Mouse (Mus musculus): Measurements from ENCODE around the gene Amn. TPM values are rescaled to one million over a fixed set of nuclear protein-coding genes. Genes with fewer than 3 reads are reported as not detected.

Gene Amn
- polyA plus RNA-seq, 1 experiment from 2014 or later: 16.3 TPM

GRCm38 (mm10) chr12:111250116-111250515 is 20.8 kb upstream of the Amn start:
- Histone ChIP-seq H3K4me2 (ENCODE audit: low read depth, low read length) (no peak overlapping the region), H3K27ac (ENCODE audit: low read length) (no peak overlapping the region), H3K9ac (ENCODE audit: low read length) (no peak overlapping the region), H3K4me3 (replicated peaks; ENCODE audit: low read length) (no peak overlapping the region), H3K4me1 (ENCODE audit: control insufficient read depth, insufficient read depth, low read length) (no peaks in the 10 kb centered on the region), H3K27me3 (ENCODE audit: control insufficient read depth, insufficient read depth, low read length) (no peaks in the 10 kb centered on the region), H3K9me3 (replicated peaks; ENCODE audit: control insufficient read depth, low read length) (no peaks in the 10 kb centered on the region), H3K36me3 (ENCODE audit: control insufficient read depth, insufficient read depth, low read length) (no peaks in the 10 kb centered on the region)
- WGBS: 85% methylated on average over 8 of the region's 8 CpGs
- no peak for ATAC-seq (ENCODE audit: insufficient read depth, low FRiP score)

- Histone ChIP-seq H3K36me3 (ENCODE audit: control insufficient read depth, insufficient read depth, low read length) (no peaks in the 10 kb centered on the region), H3K4me1 (ENCODE audit: control insufficient read depth, insufficient read depth, low read length) (no peaks in the 10 kb centered on the region), H3K4me3 (replicated peaks; ENCODE audit: low read length) (no peak overlapping the region), H3K4me2 (ENCODE audit: low read depth, low read length) (no peak overlapping the region), H3K9me3 (replicated peaks; ENCODE audit: control insufficient read depth, low read length) (no peaks in the 10 kb centered on the region), H3K9ac (ENCODE audit: low read length) (no peak overlapping the region), H3K27me3 (ENCODE audit: control insufficient read depth, insufficient read depth, low read length) (no peaks in the 10 kb centered on the region), H3K27ac (ENCODE audit: low read length) (no peak overlapping the region)
- 60% methylated on average over 9 of the region's 9 CpGs for WGBS
- no peak for ATAC-seq (ENCODE audit: insufficient read depth, low FRiP score)
Observed at GRCm38 (mm10) chr12:111251227-111251626, 19.7 kb upstream of the Amn start.

- Histone ChIP-seq H3K9me3 (replicated peaks; ENCODE audit: control insufficient read depth, low read length) (no peaks in the 10 kb centered on the region), H3K27ac (ENCODE audit: low read length) (no peak overlapping the region), H3K9ac (ENCODE audit: low read length) (no peak overlapping the region), H3K27me3 (ENCODE audit: control insufficient read depth, insufficient read depth, low read length) (no peaks in the 10 kb centered on the region), H3K36me3 (ENCODE audit: control insufficient read depth, insufficient read depth, low read length) (no peaks in the 10 kb centered on the region), H3K4me1 (ENCODE audit: control insufficient read depth, insufficient read depth, low read length) (no peaks in the 10 kb centered on the region), H3K4me3 (replicated peaks; ENCODE audit: low read length) (no peak overlapping the region), H3K4me2 (ENCODE audit: low read depth, low read length) (no peak overlapping the region)
- WGBS: 95% methylated on average over 16 of the region's 16 CpGs
- no peak for ATAC-seq (ENCODE audit: insufficient read depth, low FRiP score)
Observed at GRCm38 (mm10) chr12:111263650-111264049, 7.2 kb upstream of the Amn start.

- peaks cover 5% of the 10 kb centered on the region for H3K27me3 ChIP-seq (ENCODE audit: control insufficient read depth, insufficient read depth, low read length)
- no peaks in the 10 kb centered on the region for H3K4me1 ChIP-seq (ENCODE audit: control insufficient read depth, insufficient read depth, low read length)
- no peaks in the 10 kb centered on the region for H3K36me3 ChIP-seq (ENCODE audit: control insufficient read depth, insufficient read depth, low read length)
- H3K4me2 ChIP-seq (ENCODE audit: low read depth, low read length): no peak overlapping the region
- WGBS: 71% methylated on average over 5 of the region's 5 CpGs
- no peaks in the 10 kb centered on the region for H3K9me3 ChIP-seq (replicated peaks; ENCODE audit: control insufficient read depth, low read length)
- no peak overlapping the region for H3K9ac ChIP-seq (ENCODE audit: low read length)
- ATAC-seq (ENCODE audit: insufficient read depth, low FRiP score): no peak
- no peak overlapping the region for H3K27ac ChIP-seq (ENCODE audit: low read length)
- H3K4me3 ChIP-seq (replicated peaks; ENCODE audit: low read length): no peak overlapping the region
Observed at GRCm38 (mm10) chr12:111265212-111265611, 5.7 kb upstream of the Amn start.

- H3K9me3 ChIP-seq (replicated peaks; ENCODE audit: control insufficient read depth, low read length): no peaks in the 10 kb centered on the region
- ATAC-seq (ENCODE audit: insufficient read depth, low FRiP score): no peak
- 78% methylated on average over 12 of the region's 12 CpGs for WGBS
Observed at GRCm38 (mm10) chr12:111266592-111266991, 4.3 kb upstream of the Amn start.

GRCm38 (mm10) chr12:111267673-111268325 is 3.1 kb upstream of the Amn start:
- Histone ChIP-seq H3K4me3 (replicated peaks; ENCODE audit: low read length) (no peak overlapping the region), H3K27me3 (ENCODE audit: control insufficient read depth, insufficient read depth, low read length) (peaks cover 30% of the 10 kb centered on the region), H3K27ac (ENCODE audit: low read length) (no peak overlapping the region), H3K9me3 (replicated peaks; ENCODE audit: control insufficient read depth, low read length) (no peaks in the 10 kb centered on the region), H3K36me3 (ENCODE audit: control insufficient read depth, insufficient read depth, low read length) (no peaks in the 10 kb centered on the region), H3K4me2 (ENCODE audit: low read depth, low read length) (no peak overlapping the region), H3K4me1 (ENCODE audit: control insufficient read depth, insufficient read depth, low read length) (no peaks in the 10 kb centered on the region), H3K9ac (ENCODE audit: low read length) (no peak overlapping the region)
- WGBS: 56% methylated on average over 4 of the region's 4 CpGs
- no peak for ATAC-seq (ENCODE audit: insufficient read depth, low FRiP score)

More at GRCm38 (mm10) chr12:111266592-111266991, 4.3 kb upstream of the Amn start:
- Histone ChIP-seq H3K36me3 (ENCODE audit: control insufficient read depth, insufficient read depth, low read length) (no peaks in the 10 kb centered on the region), H3K27me3 (ENCODE audit: control insufficient read depth, insufficient read depth, low read length) (peaks cover 18% of the 10 kb centered on the region), H3K4me2 (ENCODE audit: low read depth, low read length) (no peak overlapping the region), H3K4me3 (replicated peaks; ENCODE audit: low read length) (no peak overlapping the region), H3K9ac (ENCODE audit: low read length) (no peak overlapping the region), H3K27ac (ENCODE audit: low read length) (no peak overlapping the region), H3K4me1 (ENCODE audit: control insufficient read depth, insufficient read depth, low read length) (no peaks in the 10 kb centered on the region)

GRCm38 (mm10) chr12:111271406-111271805 is 511 bp downstream of the Amn start:
- H3K9ac ChIP-seq (ENCODE audit: low read length): no peak overlapping the region
- peak overlapping the region; percentile 24 for H3K4me3 ChIP-seq (replicated peaks; ENCODE audit: low read length)
- 8% methylated on average over 28 of the region's 28 CpGs for WGBS
- H3K36me3 ChIP-seq (ENCODE audit: control insufficient read depth, insufficient read depth, low read length): no peaks in the 10 kb centered on the region
- no peaks in the 10 kb centered on the region for H3K9me3 ChIP-seq (replicated peaks; ENCODE audit: control insufficient read depth, low read length)
- peaks cover 66% of the 10 kb centered on the region for H3K27me3 ChIP-seq (ENCODE audit: control insufficient read depth, insufficient read depth, low read length)
- H3K4me1 ChIP-seq (ENCODE audit: control insufficient read depth, insufficient read depth, low read length): peaks cover 20% of the 10 kb centered on the region
- no peak for ATAC-seq (ENCODE audit: insufficient read depth, low FRiP score)
- H3K27ac ChIP-seq (ENCODE audit: low read length): no peak overlapping the region
- peak overlapping the region; percentile 32 for H3K4me2 ChIP-seq (ENCODE audit: low read depth, low read length)

- Histone ChIP-seq H3K27ac (ENCODE audit: low read length) (no peak overlapping the region), H3K4me3 (replicated peaks; ENCODE audit: low read length) (no peak overlapping the region), H3K36me3 (ENCODE audit: control insufficient read depth, insufficient read depth, low read length) (no peaks in the 10 kb centered on the region), H3K9me3 (replicated peaks; ENCODE audit: control insufficient read depth, low read length) (no peaks in the 10 kb centered on the region), H3K4me1 (ENCODE audit: control insufficient read depth, insufficient read depth, low read length) (peaks cover 20% of the 10 kb centered on the region), H3K4me2 (ENCODE audit: low read depth, low read length) (no peak overlapping the region; the same call in 1 of the 2 replicates), H3K9ac (ENCODE audit: low read length) (no peak overlapping the region), H3K27me3 (ENCODE audit: control insufficient read depth, insufficient read depth, low read length) (peaks cover 72% of the 10 kb centered on the region)
- no peak for ATAC-seq (ENCODE audit: insufficient read depth, low FRiP score)
- 19% methylated on average over 8 of the region's 8 CpGs for WGBS
Observed at GRCm38 (mm10) chr12:111271966-111272365, 1.1 kb downstream of the Amn start.

GRCm38 (mm10) chr12:111272420-111272819 is 1.5 kb downstream of the Amn start:
- Histone ChIP-seq H3K9ac (ENCODE audit: low read length) (no peak overlapping the region), H3K4me3 (replicated peaks; ENCODE audit: low read length) (no peak overlapping the region), H3K36me3 (ENCODE audit: control insufficient read depth, insufficient read depth, low read length) (no peaks in the 10 kb centered on the region), H3K4me1 (ENCODE audit: control insufficient read depth, insufficient read depth, low read length) (peaks cover 20% of the 10 kb centered on the region), H3K27me3 (ENCODE audit: control insufficient read depth, insufficient read depth, low read length) (peaks cover 74% of the 10 kb centered on the region), H3K4me2 (ENCODE audit: low read depth, low read length) (no peak overlapping the region), H3K27ac (ENCODE audit: low read length) (no peak overlapping the region), H3K9me3 (replicated peaks; ENCODE audit: control insufficient read depth, low read length) (no peaks in the 10 kb centered on the region)
- ATAC-seq (ENCODE audit: insufficient read depth, low FRiP score): no peak
- 21% methylated on average over 12 of the region's 12 CpGs for WGBS
